Mouse (Mus musculus) intestine, embryonic 16.5 days (tissue): Measurements from ENCODE around the gene Ctrc. TPM values are rescaled to one million over a fixed set of nuclear protein-coding genes. Genes with fewer than 3 reads are reported as not detected.

Experiments used
- ATAC-seq: fragments of 200-750 bp; cut with Nextera tagmentation; 2 replicates; pipeline ENCODE4 v1.8.0; 2017; ENCODE audit warnings: moderate TSS enrichment, moderate library complexity
- H3K27ac ChIP-seq: fragments of 300-500 bp; sonication (generic); 2 replicates; pipeline ENCODE4 v1.5.1; 2014; ENCODE audit warnings: mild to moderate bottlenecking, low read length
- H3K27me3 ChIP-seq: fragments of 300-500 bp; sonication (generic); replicated peaks from 2 replicates; pipeline ENCODE4 v1.6.1; 2014; ENCODE audit warnings: low read length, control low read depth, mixed read lengths; ENCODE audit not compliant: control insufficient read depth, insufficient read depth
- H3K36me3 ChIP-seq: fragments of 300-500 bp; sonication (generic); 2 replicates; pipeline ENCODE4 v1.6.1; 2014; ENCODE audit warnings: low read length, control low read depth; ENCODE audit not compliant: control insufficient read depth, insufficient read depth
- H3K4me1 ChIP-seq: fragments of 300-500 bp; sonication (generic); 2 replicates; pipeline ENCODE4 v1.6.1; 2014; ENCODE audit warnings: low read length, control low read depth, mixed read lengths; ENCODE audit not compliant: control insufficient read depth, insufficient read depth
- H3K4me2 ChIP-seq: fragments of 300-500 bp; sonication (generic); 2 replicates; pipeline ENCODE4 v1.6.1; 2014; ENCODE audit warnings: low read depth, low read length, control low read depth
- H3K4me3 ChIP-seq: fragments of 300-500 bp; sonication (generic); 2 replicates; pipeline ENCODE4 v1.5.1; 2014; ENCODE audit warnings: mild to moderate bottlenecking, low read length
- H3K9ac ChIP-seq: fragments of 300-500 bp; sonication (generic); 2 replicates; pipeline ENCODE4 v1.6.1; 2014; ENCODE audit warnings: low read depth, low read length
- H3K9me3 ChIP-seq: fragments of 300-500 bp; sonication (generic); 2 replicates; pipeline ENCODE4 v1.6.1; 2016; ENCODE audit warnings: low read length, control low read depth; ENCODE audit not compliant: control insufficient read depth
- WGBS: fragments of 180-500 bp; shearing (Covaris S2); extraction: QIAGEN DNeasy Blood & Tissue Kit; methylation state at CpG from one replicate; pipeline ENCODE4 v1.1.7; 2014; 5-methylcytosine and 5-hydroxymethylcytosine counted together
- polyA plus RNA-seq: library from polyadenylated mRNA; unstranded; fragments of >200 nt; fragmentation: Nextera tagmentation; extraction: Ambion mirVana; gene quantifications from 2 replicates; pipeline ENCODE4 v1.2.1, GENCODE M21; 2015

The Ctrc gene
- polyA plus RNA-seq, 1 experiment from 2014 or later = 0.29 TPM

GRCm38 (mm10) chr4:141861591-141862295 lies 15.6 kb upstream of the Ctrc start:
- Histone ChIP-seq H3K36me3 (peaks cover 20% of the 10 kb centered on the region), H3K4me3 (no peak overlapping the region), H3K27me3 (no peaks in the 10 kb centered on the region), H3K9me3 (0 out of 2 replicates have a peak, but pooled peaks cover 4% of the 10 kb centered on the region), H3K9ac (no peak overlapping the region), H3K4me2 (no peak overlapping the region), H3K27ac (peak overlapping the region; percentile 11; the same call in 1 of the 2 replicates), H3K4me1 (peaks cover 47% of the 10 kb centered on the region)
- 79% methylated on average over 17 of the region's 17 CpGs for WGBS
- no peak for ATAC-seq

- 0 out of 2 replicates have a peak overlapping the region, but pooled peaks have one; percentile 2 for H3K4me2 ChIP-seq
- peak overlapping the region; percentile 80 for H3K27ac ChIP-seq
- peaks cover 38% of the 10 kb centered on the region for H3K4me1 ChIP-seq
- H3K9me3 ChIP-seq = 0 out of 2 replicates have a peak, but pooled peaks cover 4% of the 10 kb centered on the region
- peak; percentile 62 for ATAC-seq
- H3K36me3 ChIP-seq = peaks cover 20% of the 10 kb centered on the region
- WGBS = 54% methylated on average over 19 of the region's 19 CpGs
- no peak overlapping the region for H3K9ac ChIP-seq
- no peaks in the 10 kb centered on the region for H3K27me3 ChIP-seq
- H3K4me3 ChIP-seq = no peak overlapping the region
Observed at GRCm38 (mm10) chr4:141860246-141860841, 14.2 kb upstream of the Ctrc start.

GRCm38 (mm10) chr4:141859351-141859750 lies 13.2 kb upstream of the Ctrc start:
- Histone ChIP-seq H3K4me1 (peaks cover 38% of the 10 kb centered on the region), H3K27ac (no peak overlapping the region), H3K9me3 (0 out of 2 replicates have a peak, but pooled peaks cover 4% of the 10 kb centered on the region), H3K9ac (no peak overlapping the region), H3K36me3 (peaks cover 20% of the 10 kb centered on the region), H3K4me3 (no peak overlapping the region), H3K27me3 (no peaks in the 10 kb centered on the region), H3K4me2 (no peak overlapping the region)
- ATAC-seq = no peak
- WGBS = 96% methylated on average over 14 of the region's 14 CpGs

GRCm38 (mm10) chr4:141858501-141858900 lies 12.3 kb upstream of the Ctrc start:
- H3K36me3 ChIP-seq = peaks cover 20% of the 10 kb centered on the region
- H3K9ac ChIP-seq = no peak overlapping the region
- no peak overlapping the region for H3K4me3 ChIP-seq
- WGBS = 78% methylated on average over 20 of the region's 20 CpGs
- H3K27ac ChIP-seq = peak overlapping the region; percentile 45; the same call in 1 of the 2 replicates
- 0 out of 2 replicates have a peak, but pooled peaks cover 4% of the 10 kb centered on the region for H3K9me3 ChIP-seq
- peaks cover 31% of the 10 kb centered on the region for H3K4me1 ChIP-seq
- H3K4me2 ChIP-seq = no peak overlapping the region
- no peaks in the 10 kb centered on the region for H3K27me3 ChIP-seq
- ATAC-seq = no peak

- peak; percentile 49 for ATAC-seq
- Histone ChIP-seq H3K4me2 (no peak overlapping the region), H3K9ac (no peak overlapping the region), H3K36me3 (peaks cover 20% of the 10 kb centered on the region), H3K4me3 (no peak overlapping the region), H3K27ac (no peak overlapping the region), H3K27me3 (no peaks in the 10 kb centered on the region), H3K9me3 (0 out of 2 replicates have a peak, but pooled peaks cover 4% of the 10 kb centered on the region), H3K4me1 (peaks cover 23% of the 10 kb centered on the region)
- 20% methylated on average over 10 of the region's 10 CpGs for WGBS
Observed at GRCm38 (mm10) chr4:141857422-141857930, 11.3 kb upstream of the Ctrc start.

DNA sequence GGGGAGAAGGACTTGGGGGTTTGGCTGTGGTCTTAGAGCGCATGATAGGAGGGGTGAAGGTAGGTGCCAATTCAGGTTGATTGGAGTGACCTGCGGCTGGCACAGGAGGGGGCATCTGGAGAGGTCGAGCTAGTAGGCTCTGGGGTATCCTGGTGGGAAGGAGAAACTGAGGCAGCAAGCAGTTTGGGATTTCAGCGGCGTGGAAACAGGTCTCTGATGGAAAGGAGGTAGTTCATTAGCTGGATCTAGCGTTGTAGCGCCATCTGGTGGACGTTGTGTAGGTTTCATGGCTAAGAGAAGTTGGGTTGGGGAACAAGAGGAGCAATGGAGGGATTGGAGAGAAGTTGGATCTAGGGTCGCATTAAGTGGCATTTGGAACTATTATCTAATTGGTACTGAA lies 7.3 kb upstream of the Ctrc start:
- 78% methylated on average over 9 of the region's 9 CpGs for WGBS
- no peak for ATAC-seq
- H3K9me3 ChIP-seq = no peaks in the 10 kb centered on the region

DNA sequence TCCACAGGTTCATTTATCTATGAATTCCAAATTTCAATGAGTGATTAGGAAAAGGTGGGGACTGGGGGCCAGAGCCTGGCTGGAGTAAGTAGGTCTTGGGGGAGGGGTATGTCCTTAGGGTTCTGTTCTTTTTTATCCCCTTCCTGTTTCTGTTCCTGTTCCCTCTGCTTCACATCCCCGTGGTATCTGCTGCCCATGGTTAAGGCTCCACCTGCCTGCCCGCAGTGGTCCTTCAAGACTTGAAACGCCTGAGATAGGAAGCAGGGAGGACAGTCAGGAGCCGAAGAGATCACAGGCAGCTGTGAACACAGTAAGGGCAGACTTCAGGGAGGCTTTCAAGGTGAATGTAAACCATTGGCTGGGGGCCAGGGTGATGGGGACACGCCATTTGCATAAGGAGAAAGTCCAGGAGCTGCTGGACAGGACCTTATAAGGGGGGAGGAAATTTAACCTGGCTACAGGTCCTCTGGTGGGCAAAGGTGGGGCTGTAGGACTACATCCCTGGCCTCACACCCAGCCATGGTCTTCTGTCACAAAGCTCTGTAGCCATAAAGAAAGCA lies 11.5 kb downstream of the Ctrc start:
- H3K4me3 ChIP-seq = no peak overlapping the region
- no peak for ATAC-seq
- H3K4me2 ChIP-seq = no peak overlapping the region
- WGBS = 50% methylated on average over 5 of the region's 5 CpGs
- H3K36me3 ChIP-seq = no peaks in the 10 kb centered on the region
- H3K9me3 ChIP-seq = no peaks in the 10 kb centered on the region
- H3K4me1 ChIP-seq = peaks cover 2% of the 10 kb centered on the region; the same call in 1 of the 2 replicates
- no peaks in the 10 kb centered on the region for H3K27me3 ChIP-seq
- no peak overlapping the region for H3K27ac ChIP-seq
- no peak overlapping the region for H3K9ac ChIP-seq

More for the DNA sequence above, 7.3 kb upstream of the Ctrc start:
- Histone ChIP-seq H3K36me3 (no peaks in the 10 kb centered on the region), H3K27ac (no peak overlapping the region), H3K4me2 (no peak overlapping the region), H3K9ac (no peak overlapping the region), H3K4me1 (peaks cover 2% of the 10 kb centered on the region; the same call in 1 of the 2 replicates), H3K27me3 (no peaks in the 10 kb centered on the region), H3K4me3 (no peak overlapping the region)

- Histone ChIP-seq H3K27ac (no peak overlapping the region), H3K9me3 (no peaks in the 10 kb centered on the region), H3K36me3 (no peaks in the 10 kb centered on the region), H3K9ac (no peak overlapping the region), H3K4me2 (no peak overlapping the region), H3K4me3 (no peak overlapping the region), H3K27me3 (no peaks in the 10 kb centered on the region), H3K4me1 (peaks cover 2% of the 10 kb centered on the region; the same call in 1 of the 2 replicates)
- WGBS = 45% methylated on average over 1 of the region's 1 CpGs
- ATAC-seq = no peak
Observed at GRCm38 (mm10) chr4:141833911-141834310, 12.2 kb downstream of the Ctrc start.

DNA sequence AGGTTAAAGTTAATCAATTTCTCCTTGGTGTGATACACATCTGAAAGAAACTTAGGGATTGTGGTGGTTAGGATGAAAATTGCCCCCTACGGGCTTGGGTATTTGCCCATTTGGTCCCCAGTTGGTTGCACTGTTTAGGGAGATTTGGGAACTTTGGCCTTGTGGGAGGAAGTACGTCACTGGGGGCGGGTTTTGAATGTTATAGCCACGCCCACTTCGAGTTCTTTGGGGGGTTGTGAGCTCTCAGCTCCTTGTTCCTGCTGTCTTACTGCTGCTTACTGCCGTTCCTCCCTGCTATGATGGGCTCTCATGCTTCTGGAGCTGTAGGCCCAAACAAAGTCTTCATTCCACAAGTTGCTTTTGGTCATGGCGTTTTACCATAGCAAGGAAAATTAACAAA lies 14.8 kb downstream of the Ctrc start:
- no peak overlapping the region for H3K9ac ChIP-seq
- ATAC-seq = no peak
- peaks cover 2% of the 10 kb centered on the region; the same call in 1 of the 2 replicates for H3K4me1 ChIP-seq
- no peaks in the 10 kb centered on the region for H3K36me3 ChIP-seq
- no peak overlapping the region for H3K27ac ChIP-seq
- WGBS = 79% methylated on average over 7 of the region's 7 CpGs
- H3K27me3 ChIP-seq = no peaks in the 10 kb centered on the region
- H3K4me3 ChIP-seq = no peak overlapping the region
- H3K9me3 ChIP-seq = no peaks in the 10 kb centered on the region
- no peak overlapping the region for H3K4me2 ChIP-seq
